Mouse (Mus musculus): ENCODE data around the gene Cops4.
A peak's percentile ranks its signal among the peaks of the same experiment; 100 is the strongest.

The Cops4 gene

GRCm38 (mm10) chr5:100581622-100582434, 63.7 kb downstream of the Cops4 start:
- DNase-seq: no peak

- no peak for DNase-seq
Observed at GRCm38 (mm10) chr5:100582435-100582826, 64.3 kb downstream of the Cops4 start.

DNA sequence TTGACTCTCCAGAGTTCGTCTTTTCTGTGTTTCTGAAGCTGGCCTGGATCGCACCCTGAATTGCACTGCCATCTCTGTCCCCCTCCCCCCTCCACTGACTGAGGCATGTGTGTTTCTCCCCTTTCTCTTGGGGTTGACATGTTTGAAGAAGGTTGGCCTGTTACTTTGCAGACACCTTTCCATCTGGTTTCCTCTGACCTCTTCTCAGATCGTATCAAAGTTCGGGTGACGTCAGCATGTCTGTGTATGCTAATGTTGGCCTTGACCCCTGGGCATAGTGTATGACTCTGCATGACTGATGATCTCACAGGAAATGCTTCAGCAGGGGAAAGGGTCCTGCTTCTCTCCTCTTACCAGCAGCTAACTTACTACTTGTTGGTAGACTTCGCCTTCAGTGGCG, 65.0 kb downstream of the Cops4 start:
- DNase-seq: no peak

DNA sequence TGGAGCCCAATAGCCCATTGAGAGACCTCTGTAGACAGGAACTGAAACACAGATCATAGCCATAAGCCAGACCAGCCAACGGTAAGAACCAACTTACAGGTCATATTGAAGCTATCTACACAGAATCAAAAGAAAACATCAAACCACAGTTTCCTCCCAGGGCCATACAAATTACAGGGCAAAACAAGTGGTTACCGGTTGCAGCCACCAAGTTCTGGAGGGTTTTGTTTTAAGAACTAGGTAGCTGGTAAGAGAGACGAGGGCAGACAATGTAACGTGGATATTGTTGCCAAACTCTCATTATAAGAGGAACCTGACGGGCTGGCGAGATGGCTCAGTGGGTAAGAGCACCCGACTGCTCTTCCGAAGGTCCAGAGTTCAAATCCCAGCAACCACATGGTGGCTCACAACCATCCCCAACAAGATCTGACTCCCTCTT, 67.1 kb downstream of the Cops4 start:
- DNase-seq: no peak

- DNase-seq: no peak
Observed at GRCm38 (mm10) chr5:100585657-100586056, 67.5 kb downstream of the Cops4 start.

DNA sequence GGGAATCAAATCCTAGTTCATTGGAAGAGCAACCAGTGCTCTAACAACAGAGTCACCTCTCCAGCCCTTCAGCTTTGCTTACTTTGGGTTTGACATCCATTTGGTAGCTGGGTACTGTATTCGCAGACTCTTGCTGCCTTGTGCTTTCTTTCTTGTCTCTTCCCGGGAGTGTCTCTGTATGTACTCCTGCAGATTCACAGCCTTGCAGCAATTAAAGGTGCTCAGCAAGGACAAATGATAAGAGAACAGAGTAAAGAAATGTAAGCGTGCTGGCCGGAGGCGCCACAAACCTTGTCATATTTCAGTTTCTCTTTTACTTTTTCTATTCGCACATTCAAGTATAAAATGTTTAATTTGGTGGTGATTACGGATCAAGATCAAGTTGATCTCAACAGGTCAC, 69.0 kb downstream of the Cops4 start:
- DNase-seq: no peak

DNA sequence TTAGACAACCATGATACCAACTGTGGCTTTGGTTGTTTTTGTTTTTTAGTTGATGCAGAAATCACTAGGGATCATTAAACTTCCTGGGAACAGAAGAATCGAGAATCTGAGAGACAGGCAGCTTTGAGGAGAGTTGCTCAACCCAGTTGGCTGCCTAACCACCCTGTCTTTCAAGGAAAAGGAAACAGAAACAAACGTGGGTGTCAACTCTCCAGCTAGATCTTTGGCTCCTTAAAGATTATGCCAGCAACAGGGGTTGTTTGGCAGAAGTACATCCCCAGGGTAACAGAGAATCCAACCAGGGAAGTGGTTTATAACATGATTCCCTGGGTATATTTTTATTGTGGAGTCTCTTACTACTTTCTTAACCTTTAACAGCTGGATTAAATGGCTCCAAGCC, 69.5 kb downstream of the Cops4 start:
- DNase-seq: peak in 1 of 2 experiments; percentile 45

GRCm38 (mm10) chr5:100590505-100590904, 72.4 kb downstream of the Cops4 start:
- no peak for DNase-seq

- no peak for DNase-seq
Observed at GRCm38 (mm10) chr5:100594803-100595467, 76.8 kb downstream of the Cops4 start.

DNA sequence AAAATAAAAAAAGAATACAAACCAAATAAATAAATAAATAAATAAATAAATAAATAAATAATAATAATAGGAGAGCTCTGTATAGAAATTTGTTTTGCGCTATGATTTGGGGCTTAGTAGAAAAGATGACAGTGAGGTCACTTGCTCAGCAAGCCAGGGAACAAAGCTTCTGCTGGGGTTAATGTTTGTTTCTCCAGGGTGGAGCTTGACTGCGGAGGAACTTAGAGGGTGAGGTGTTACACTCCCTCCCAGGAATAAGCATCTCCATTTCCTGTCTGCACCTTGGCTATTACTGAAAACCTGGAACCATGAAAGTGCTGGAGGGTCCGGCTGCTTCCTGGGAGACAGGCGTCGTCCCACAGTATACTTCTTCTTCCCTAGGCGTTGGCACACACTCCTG, 77.9 kb downstream of the Cops4 start:
- DNase-seq: no peak
